Mouse (Mus musculus) frontal cortex, postnatal 10 days (tissue): ENCODE results near the gene Cacna1d.

ENCODE experiments used
- DNase-seq, 2 experiments: peaks; one replicate each; pipeline ENCODE4 v3.0.0; 2022; ENCODE audit warnings: low spot score in 2 of 2, mixed read lengths in 1 of 2

Gene Cacna1d

GRCm38 (mm10) chr14:30330416-30331181 lies 160.7 kb downstream of the Cacna1d start:
- no peak for DNase-seq

GRCm38 (mm10) chr14:30329109-30329508 lies 162.1 kb downstream of the Cacna1d start:
- no peak for DNase-seq

GRCm38 (mm10) chr14:30327452-30327851 lies 163.8 kb downstream of the Cacna1d start:
- no peak for DNase-seq

- no peak for DNase-seq
Measured at GRCm38 (mm10) chr14:30327051-30327450, 164.2 kb downstream of the Cacna1d start.

- no peak for DNase-seq
Measured at GRCm38 (mm10) chr14:30326226-30326625, 165.0 kb downstream of the Cacna1d start.

- DNase-seq, result no peak
Measured at GRCm38 (mm10) chr14:30324994-30325393, 166.3 kb downstream of the Cacna1d start.

GRCm38 (mm10) chr14:30318715-30319437 lies 172.4 kb downstream of the Cacna1d start:
- DNase-seq, result no peak

- DNase-seq, result no peak
Measured at GRCm38 (mm10) chr14:30318293-30318692, 173.0 kb downstream of the Cacna1d start.

GRCm38 (mm10) chr14:30317616-30318015 lies 173.6 kb downstream of the Cacna1d start:
- DNase-seq, result no peak

- DNase-seq, result no peak
Measured at GRCm38 (mm10) chr14:30311206-30311889, 179.9 kb downstream of the Cacna1d start.

- no peak for DNase-seq
Measured at GRCm38 (mm10) chr14:30310236-30310635, 181.0 kb downstream of the Cacna1d start.

GRCm38 (mm10) chr14:30306221-30306620 lies 185.0 kb downstream of the Cacna1d start:
- DNase-seq, result no peak

GRCm38 (mm10) chr14:30299946-30300345 lies 191.3 kb downstream of the Cacna1d start:
- DNase-seq, result no peak

GRCm38 (mm10) chr14:30297492-30297891 lies 193.8 kb downstream of the Cacna1d start:
- no peak for DNase-seq

GRCm38 (mm10) chr14:30292135-30292463 lies 199.2 kb downstream of the Cacna1d start:
- no peak for DNase-seq

GRCm38 (mm10) chr14:30291389-30292134 lies 199.7 kb downstream of the Cacna1d start:
- no peak for DNase-seq

GRCm38 (mm10) chr14:30284446-30284845 lies 206.8 kb downstream of the Cacna1d start:
- DNase-seq, result no peak

- DNase-seq, result no peak
Measured at GRCm38 (mm10) chr14:30284022-30284421, 207.2 kb downstream of the Cacna1d start.

- DNase-seq, result no peak
Measured at GRCm38 (mm10) chr14:30275572-30275971, 215.7 kb downstream of the Cacna1d start.

- DNase-seq, result no peak
Measured at GRCm38 (mm10) chr14:30272976-30273375, 218.3 kb downstream of the Cacna1d start.

- DNase-seq, result no peak
Measured at GRCm38 (mm10) chr14:30272523-30272922, 218.7 kb downstream of the Cacna1d start.

GRCm38 (mm10) chr14:30271856-30272255 lies 219.4 kb downstream of the Cacna1d start:
- no peak for DNase-seq
